Mouse (Mus musculus) kidney, postnatal 0 days (tissue): ENCODE results near the gene Top2a. TPM values are rescaled to one million over a fixed set of nuclear protein-coding genes. Genes with fewer than 3 reads are reported as not detected.

Experiments
- ATAC-seq: fragments of 200-750 bp; cut with Nextera tagmentation; replicated peaks from 2 replicates; pipeline ENCODE4 v1.8.0; 2017; ENCODE audit warnings: low read depth, moderate number of reproducible peaks, moderate TSS enrichment, moderate library complexity; ENCODE audit not compliant: low FRiP score
- DNase-seq: peaks from one replicate; pipeline ENCODE4 v3.0.0-alpha.2; 2016; ENCODE audit warnings: low spot score
- H3K27ac ChIP-seq: fragments of 300-500 bp; sonication (generic); 2 replicates; pipeline ENCODE4 v1.5.1; 2014; ENCODE audit warnings: mild to moderate bottlenecking
- H3K27me3 ChIP-seq: fragments of 300-500 bp; sonication (generic); 2 replicates; pipeline ENCODE4 v1.6.1; 2014; ENCODE audit warnings: low read length, mixed read lengths; ENCODE audit not compliant: insufficient read depth
- H3K36me3 ChIP-seq: fragments of 300-500 bp; sonication (generic); 2 replicates; pipeline ENCODE4 v1.6.1; 2014; ENCODE audit warnings: low read length, mixed read lengths; ENCODE audit not compliant: insufficient read depth
- H3K4me1 ChIP-seq: fragments of 300-500 bp; sonication (generic); replicated peaks from 2 replicates; pipeline ENCODE4 v1.6.1; 2014; ENCODE audit warnings: antibody characterized with exemption, low read length, mixed read lengths; ENCODE audit not compliant: insufficient read depth
- H3K4me2 ChIP-seq: fragments of 300-500 bp; sonication (generic); 2 replicates; pipeline ENCODE4 v1.6.1; 2014; ENCODE audit warnings: mild to moderate bottlenecking, low read length, moderate library complexity, mixed read lengths
- H3K4me3 ChIP-seq: fragments of 300-500 bp; sonication (generic); replicated peaks from 2 replicates; pipeline ENCODE4 v1.5.1; 2014; ENCODE audit warnings: low read depth, low read length
- H3K9ac ChIP-seq: fragments of 300-500 bp; sonication (generic); 2 replicates; pipeline ENCODE4 v1.6.1; 2014; ENCODE audit warnings: low read depth, low read length
- H3K9me3 ChIP-seq: fragments of 300-500 bp; sonication (generic); replicated peaks from 2 replicates; pipeline ENCODE4 v1.6.1; 2016; ENCODE audit warnings: low read length, inconsistent platforms, mixed read lengths
- CTCF ChIP-seq: IDR thresholded peaks from 2 replicates; pipeline ENCODE4 v1.5.1; 2016; ENCODE audit warnings: antibody characterized with exemption, low read depth, mild to moderate bottlenecking, moderate library complexity
- WGBS: fragments of 180-500 bp; shearing (Covaris S2); extraction: QIAGEN DNeasy Blood & Tissue Kit; methylation state at CpG from one replicate; pipeline ENCODE4 v1.1.7; 2014; 5-methylcytosine and 5-hydroxymethylcytosine counted together
- polyA plus RNA-seq: library from polyadenylated mRNA; unstranded; fragments of >200 nt; fragmentation: Nextera tagmentation; extraction: Ambion mirVana; gene quantifications from 2 replicates; pipeline ENCODE4 v1.2.1, GENCODE M21; 2015

The Top2a gene
- polyA plus RNA-seq, 1 experiment from 2014 or later = 70.5 TPM

DNA sequence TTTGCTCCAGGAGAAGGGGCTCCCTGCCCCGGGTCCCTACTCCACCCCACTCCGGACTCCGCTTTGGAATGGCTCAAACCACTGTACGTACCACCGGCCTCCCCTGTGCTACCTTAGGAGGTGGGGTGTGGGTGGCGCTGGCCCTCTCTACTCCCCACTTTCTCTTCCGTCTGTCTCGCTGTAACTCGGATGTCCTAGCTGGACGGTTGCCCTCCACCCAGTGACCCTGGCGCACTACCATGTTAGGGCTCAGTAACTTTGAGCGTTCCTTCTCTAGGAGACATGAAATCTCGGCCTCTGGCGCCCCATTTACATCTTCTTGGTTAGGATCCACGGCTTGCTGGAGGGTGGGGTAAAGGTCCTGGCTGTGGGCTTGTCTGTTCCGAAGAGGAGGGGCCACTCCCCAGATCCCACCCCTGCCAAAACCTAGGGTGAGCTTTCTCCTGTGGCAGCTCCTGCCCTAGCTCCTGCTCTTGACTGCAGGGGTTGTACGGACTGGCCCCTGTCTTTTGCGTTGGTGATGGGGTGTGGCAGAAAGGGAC, 62.9 kb downstream of the Top2a start:
- Histone ChIP-seq H3K4me3 (peak overlapping the region; percentile 80), H3K9me3 (no peaks in the 10 kb centered on the region), H3K4me1 (peaks cover 53% of the 10 kb centered on the region), H3K36me3 (no peaks in the 10 kb centered on the region), H3K27ac (peak overlapping the region; percentile 89), H3K4me2 (peak overlapping the region; percentile 100), H3K27me3 (no peaks in the 10 kb centered on the region), H3K9ac (peak overlapping the region; percentile 77)
- ATAC-seq (no peak), DNase-seq (no peak)
- TF ChIP-seq CTCF = no peak
- WGBS = 3% methylated on average over 18 of the region's 18 CpGs

DNA sequence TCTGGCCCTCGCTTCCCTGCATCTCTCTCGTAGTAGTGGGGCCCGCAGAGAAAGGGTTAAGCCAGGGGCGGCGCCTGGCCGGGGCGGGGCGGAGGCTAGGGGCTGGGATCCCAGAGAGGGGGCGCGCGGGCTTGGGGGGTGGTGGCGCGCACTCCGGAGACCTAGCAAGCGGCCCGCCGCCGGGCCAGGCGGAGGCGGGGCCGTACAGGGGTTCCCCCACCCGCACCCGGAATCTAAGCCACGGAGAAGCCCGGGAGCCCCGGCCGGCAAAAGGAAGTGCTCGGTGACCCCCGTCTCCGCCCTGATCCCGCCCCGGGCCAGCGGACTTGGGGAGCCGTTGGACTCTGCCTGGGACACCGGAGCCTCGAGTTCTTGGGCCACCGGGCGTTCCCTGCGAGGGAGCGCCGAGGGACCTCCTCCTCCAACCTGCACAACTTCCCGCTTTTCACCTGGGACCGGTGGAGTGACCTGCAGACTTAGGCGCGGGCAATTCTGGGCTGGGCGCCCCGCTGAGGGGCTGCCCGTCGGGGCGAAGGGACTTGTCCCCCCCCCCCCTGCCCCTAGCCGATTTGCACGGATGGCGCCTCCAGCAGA, 63.6 kb downstream of the Top2a start:
- peaks cover 52% of the 10 kb centered on the region for H3K4me1 ChIP-seq
- TF ChIP-seq CTCF = no peak; the same call in 1 of the 2 replicates
- H3K36me3 ChIP-seq = no peaks in the 10 kb centered on the region
- H3K9me3 ChIP-seq = no peaks in the 10 kb centered on the region
- no peaks in the 10 kb centered on the region for H3K27me3 ChIP-seq
- H3K4me3 ChIP-seq = peak overlapping the region; percentile 80
- H3K9ac ChIP-seq = peak overlapping the region; percentile 77
- no peak for ATAC-seq
- under 1% methylated on average over 51 of the region's 53 CpGs for WGBS
- peak; percentile 85 for DNase-seq
- peak overlapping the region; percentile 100 for H3K4me2 ChIP-seq
- H3K27ac ChIP-seq = peak overlapping the region; percentile 89

DNA sequence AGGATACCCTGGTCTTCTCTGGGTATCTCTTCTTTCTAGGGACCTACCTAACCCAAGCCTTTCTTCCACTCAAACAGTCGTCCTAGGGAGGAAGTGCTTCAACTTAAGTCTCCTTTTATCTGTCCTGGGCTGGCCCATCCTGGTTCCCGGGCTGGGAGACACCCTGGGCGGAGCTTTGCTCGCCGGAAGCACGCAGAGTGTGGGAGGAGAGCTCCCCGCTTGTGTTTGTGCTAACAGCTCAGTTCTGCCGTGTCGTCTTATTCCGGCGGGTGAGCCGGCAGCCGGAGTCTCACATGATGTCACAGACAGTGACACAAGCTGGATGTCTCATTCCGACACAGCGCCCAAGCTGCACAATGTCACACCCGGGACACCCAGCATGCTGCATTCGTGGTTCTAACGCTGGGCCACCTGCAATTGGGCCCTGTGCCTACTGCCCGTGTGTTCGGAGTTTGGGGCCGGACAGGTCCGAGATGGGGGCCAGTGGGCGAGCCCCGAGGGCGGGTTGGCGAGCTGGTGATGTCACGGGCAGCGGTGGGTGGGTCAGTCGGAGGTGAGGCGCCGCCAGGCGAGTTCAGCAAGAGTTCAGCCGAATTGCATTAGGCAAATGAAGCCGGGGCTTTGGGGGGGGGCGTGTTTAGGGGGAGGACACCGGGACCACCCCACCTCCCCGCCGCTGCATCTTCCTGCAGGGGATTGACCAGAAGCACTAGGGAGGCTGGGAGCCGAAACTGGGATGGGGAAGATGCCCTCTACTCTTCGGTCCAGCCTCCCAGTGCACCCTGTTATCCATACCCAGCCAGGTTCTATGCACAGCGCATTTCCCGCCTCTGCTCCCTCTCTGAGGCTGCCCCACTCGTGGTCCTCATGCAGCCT, 64.3 kb downstream of the Top2a start:
- Histone ChIP-seq H3K27ac (peak overlapping the region; percentile 89), H3K9me3 (no peaks in the 10 kb centered on the region), H3K4me3 (peak overlapping the region; percentile 80), H3K27me3 (no peaks in the 10 kb centered on the region), H3K36me3 (no peaks in the 10 kb centered on the region), H3K4me1 (peaks cover 52% of the 10 kb centered on the region), H3K9ac (peak overlapping the region; percentile 77), H3K4me2 (peak overlapping the region; percentile 100)
- DNase-seq (peak; percentile 94), ATAC-seq (peak; percentile 29; the same call in 1 of the 2 replicates)
- no peak for TF ChIP-seq CTCF
- WGBS = under 1% methylated on average over 43 of the region's 43 CpGs

DNA sequence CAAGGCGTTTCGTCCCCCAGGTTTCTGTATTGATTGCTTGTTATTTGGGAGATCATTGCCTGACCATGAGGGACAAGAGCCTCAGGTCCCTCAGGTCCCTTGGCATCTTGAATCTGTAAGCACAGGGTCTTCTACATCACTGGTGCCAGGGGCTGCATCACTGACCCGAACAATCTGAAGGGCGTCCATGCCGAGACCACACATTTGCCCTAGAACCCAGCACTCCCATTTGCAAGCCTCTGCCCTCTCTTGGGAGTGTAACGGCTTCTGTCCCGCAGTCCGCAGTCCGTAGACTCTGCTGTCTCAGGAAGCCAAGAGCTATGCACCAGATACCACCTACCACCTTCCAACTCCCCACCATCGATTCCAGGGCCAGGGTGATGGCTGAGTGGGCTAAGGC, 67.6 kb downstream of the Top2a start:
- no peak for ATAC-seq
- Histone ChIP-seq H3K27me3 (no peaks in the 10 kb centered on the region), H3K4me2 (no peak overlapping the region), H3K4me3 (no peak overlapping the region), H3K27ac (no peak overlapping the region), H3K9me3 (no peaks in the 10 kb centered on the region), H3K36me3 (no peaks in the 10 kb centered on the region), H3K9ac (0 out of 2 replicates have a peak overlapping the region, but pooled peaks have one; percentile 35), H3K4me1 (peaks cover 56% of the 10 kb centered on the region)
- TF ChIP-seq CTCF = no peak
- 68% methylated on average over 10 of the region's 10 CpGs for WGBS
- DNase-seq = no peak

DNA sequence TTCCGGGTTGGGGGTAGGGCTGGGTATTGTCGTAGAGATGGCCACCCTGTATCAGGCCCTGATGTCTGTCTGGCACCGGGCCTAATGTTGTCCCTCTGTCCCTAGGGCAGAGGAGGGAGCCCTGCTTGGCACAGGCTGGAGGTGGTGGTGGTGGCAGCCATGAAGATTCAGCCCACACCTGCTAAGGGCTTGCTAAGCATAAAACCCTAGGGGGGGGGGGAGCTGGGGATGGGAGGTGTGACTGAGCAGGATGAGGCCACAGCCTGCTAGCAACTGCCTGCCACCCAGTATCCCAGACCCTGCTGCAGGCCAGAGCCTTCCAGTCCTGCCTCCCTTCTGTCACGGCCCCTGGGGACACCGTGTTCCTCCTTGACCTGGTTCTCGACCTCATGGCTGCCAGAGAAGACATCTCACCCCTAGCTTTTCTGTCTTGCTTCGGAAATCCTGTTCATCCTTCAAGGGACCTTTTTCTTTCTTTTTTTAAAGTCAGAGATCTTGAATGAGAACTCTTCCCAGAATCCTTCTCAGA, 68.2 kb downstream of the Top2a start:
- no peak for ATAC-seq
- peaks cover 58% of the 10 kb centered on the region for H3K4me1 ChIP-seq
- TF ChIP-seq CTCF = no peak
- H3K4me3 ChIP-seq = no peak overlapping the region
- H3K27ac ChIP-seq = peak overlapping the region; percentile 76; the same call in 1 of the 2 replicates
- WGBS = 32% methylated on average over 7 of the region's 7 CpGs
- no peaks in the 10 kb centered on the region for H3K27me3 ChIP-seq
- DNase-seq = no peak
- no peak overlapping the region; the same call in 1 of the 2 replicates for H3K4me2 ChIP-seq
- no peak overlapping the region for H3K9ac ChIP-seq
- H3K9me3 ChIP-seq = no peaks in the 10 kb centered on the region
- peaks cover 1% of the 10 kb centered on the region; the same call in 1 of the 2 replicates for H3K36me3 ChIP-seq
